Mouse (Mus musculus) Muller cell, postnatal 12 days (primary cell): ENCODE results near the gene Hdac7.

Source experiments
- DNase-seq: peaks from one replicate; pipeline ENCODE4 v3.0.0-alpha.2; 2015; ENCODE audit errors: inconsistent ontology term

Hdac7 gene

DNA sequence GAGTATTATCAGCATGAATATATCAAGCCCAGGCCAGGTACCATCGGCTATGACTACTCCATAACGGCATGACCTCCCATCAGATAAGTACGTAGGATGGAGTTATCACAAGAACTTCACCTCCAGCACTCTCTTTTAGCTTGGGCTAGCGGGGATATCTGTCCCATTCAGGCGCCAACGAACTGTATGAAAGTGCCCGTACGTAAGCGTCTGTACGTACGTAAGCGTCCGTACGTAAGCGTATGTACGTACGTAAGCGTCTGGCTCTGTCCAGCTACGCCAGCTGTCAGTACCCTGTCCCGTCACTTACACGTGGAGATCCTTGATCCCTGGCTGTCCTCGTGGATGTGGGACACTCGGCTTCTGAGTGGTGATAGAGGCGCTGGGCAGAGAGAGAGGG lies 97.6 kb downstream of the Hdac7 start:
- DNase-seq = no peak

DNA sequence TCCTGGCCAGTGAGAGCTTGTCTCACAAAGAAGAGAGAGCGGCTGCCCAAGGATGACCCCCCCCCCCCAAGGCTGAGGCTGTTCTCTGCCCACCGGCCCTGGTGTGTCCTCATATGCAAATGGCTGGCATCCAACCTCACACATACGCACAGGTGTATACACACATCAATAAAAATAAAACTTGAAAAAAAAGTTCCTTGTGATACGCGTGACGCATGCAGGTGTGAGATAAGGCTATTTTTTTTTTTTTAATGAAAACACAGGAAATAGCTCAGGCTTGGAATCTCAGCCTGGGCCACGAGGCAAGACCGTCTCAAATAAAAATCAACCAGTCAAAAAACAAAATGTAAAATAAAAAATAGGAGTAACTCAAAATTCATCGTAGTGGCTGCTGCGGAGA lies 98.0 kb downstream of the Hdac7 start:
- DNase-seq = no peak

GRCm38 (mm10) chr15:97745331-97745730 lies 99.0 kb downstream of the Hdac7 start:
- DNase-seq = no peak

- DNase-seq = no peak
These were observed 99.4 kb downstream of the Hdac7 start for GRCm38 (mm10) chr15:97744930-97745329.

DNA sequence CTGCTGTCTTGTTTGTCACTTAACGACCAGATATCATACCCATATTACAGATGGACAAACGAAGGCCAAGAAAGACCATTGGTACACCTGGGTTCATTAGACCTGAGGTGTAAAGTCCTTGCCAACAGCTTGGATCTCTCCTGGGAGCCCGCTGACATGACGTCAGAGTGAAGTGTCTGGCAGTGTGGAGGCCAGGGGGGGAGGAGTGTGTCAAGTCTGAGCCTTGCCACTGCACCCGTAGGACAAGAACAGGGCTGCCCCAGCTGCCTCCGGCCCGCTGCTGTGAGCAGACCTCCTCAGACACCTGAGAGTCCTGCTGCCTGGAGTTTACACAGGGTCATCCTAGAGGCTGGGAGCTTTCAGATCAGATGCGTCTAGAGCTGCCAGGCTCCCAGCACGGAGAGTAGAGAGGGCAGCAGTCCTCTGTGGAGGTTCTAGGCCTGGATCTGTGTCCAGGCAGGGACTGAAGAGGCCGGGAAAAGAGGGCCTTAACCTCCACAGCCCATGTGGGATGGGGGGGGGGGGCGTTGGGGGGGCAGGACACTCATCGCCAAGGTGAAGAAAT lies 100.3 kb downstream of the Hdac7 start:
- DNase-seq = no peak

DNA sequence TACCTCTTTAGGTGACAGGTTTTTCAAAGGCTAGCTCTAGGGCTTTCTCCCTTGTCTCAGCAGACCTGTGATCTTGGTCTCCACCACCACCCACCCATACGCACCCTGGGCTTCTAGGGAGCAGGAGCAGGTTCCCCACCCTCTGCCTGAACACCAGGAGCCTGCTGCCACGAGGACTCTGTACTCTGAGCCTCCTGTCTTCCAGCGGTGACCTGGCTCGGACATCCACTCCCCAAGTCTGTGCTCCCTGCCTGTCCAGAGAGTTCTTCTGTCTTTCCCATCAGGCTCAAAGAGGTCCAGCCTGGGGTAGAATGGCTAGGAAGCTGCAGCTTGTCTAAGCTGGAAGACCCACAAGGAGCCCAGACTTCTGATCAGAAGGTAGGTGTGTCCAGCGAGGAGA lies 101.1 kb downstream of the Hdac7 start:
- no peak for DNase-seq
